Mouse (Mus musculus) brown adipose tissue, adult 24 weeks (tissue): ENCODE data around the gene Srpr. TPM values are rescaled to one million over a fixed set of nuclear protein-coding genes. Genes with fewer than 3 reads are reported as not detected.

Experiments
- polyA plus RNA-seq: library from polyadenylated mRNA; stranded (reverse); fragments of >200 nt; gene quantifications from 2 replicates; pipeline ENCODE4 v1.2.4, GENCODE M21; 2012; ENCODE audit not compliant: missing spikeins, insufficient read depth, insufficient read length

Srpr gene
- polyA plus RNA-seq, 1 experiment: 71.3 TPM

Other genes starting within 250 kb of the Srpr start
- 14.2 and 15.2 TPM in 2 replicates for gene St3gal4, start 80.9 kb upstream of the Srpr start, polyA plus RNA-seq
- 12.6 and 17.4 TPM in 2 replicates for gene Dcps, start 24.1 kb upstream of the Srpr start, polyA plus RNA-seq
- gene Tirap, start 116 bp downstream of the Srpr start, polyA plus RNA-seq: 2.8 and 5.9 TPM in 2 replicates
- 95.2 and 117 TPM in 2 replicates for gene Foxred1, start 10.9 kb downstream of the Srpr start, polyA plus RNA-seq
- gene Fam118b, start 67.6 kb downstream of the Srpr start, polyA plus RNA-seq: 10.7 and 19.9 TPM in 2 replicates
- gene Rpusd4, start 67.7 kb downstream of the Srpr start, polyA plus RNA-seq: 10.6 and 11.6 TPM in 2 replicates
- gene Cdon, start 221.0 kb downstream of the Srpr start, polyA plus RNA-seq: 3.8 and 10.9 TPM in 2 replicates